Mouse (Mus musculus): ENCODE data around the gene Gc. TPM values are rescaled to one million over a fixed set of nuclear protein-coding genes. Genes with fewer than 3 reads are reported as not detected.

The Gc gene
- not detected in 2 replicates for polyA plus RNA-seq (2012; rRNA removed)

GRCm38 (mm10) chr5:89457554-89458062 lies at the start of gene Gc:
Gene Gc (minus strand): TSS chr5:89457898.

Other genes starting within 250 kb of the Gc start
- gene Npffr2, start 69.5 kb upstream of the Gc start, polyA plus RNA-seq (2012; rRNA removed), result 0.05 and 0.10 TPM in 2 replicates